Mouse (Mus musculus) CH12.LX (cell line): ENCODE results near the gene Nwd1. TPM values are rescaled to one million over a fixed set of nuclear protein-coding genes. Genes with fewer than 3 reads are reported as not detected.

Source experiments
- DNase-seq: peaks from one replicate; pipeline ENCODE4 v3.0.0-alpha.2; 2013; ENCODE audit errors: extremely low read depth
- H3K27ac ChIP-seq: 2 replicates; pipeline ENCODE4 v1.5.1; 2012; ENCODE audit warnings: low read depth, mild to moderate bottlenecking, control low read depth, moderate library complexity; ENCODE audit not compliant: insufficient read depth
- H3K27me3 ChIP-seq: replicated peaks from 2 replicates; pipeline ENCODE3; 2012; ENCODE audit warnings: inconsistent platforms
- H3K36me3 ChIP-seq, 2 experiments: replicated peaks in 1 of 2; 2 replicates each; pipeline versions ENCODE3 to v1.6.1; 2012; ENCODE audit warnings: inconsistent platforms in 1 of 2, low read length in 1 of 2, mild to moderate bottlenecking in 1 of 2, mixed read lengths in 1 of 2, moderate library complexity in 1 of 2; ENCODE audit not compliant: control insufficient read depth in 1 of 2, insufficient read depth in 1 of 2
- H3K4me1 ChIP-seq, 2 experiments: 2 replicates each; pipeline ENCODE4 v1.6.1; 2012; ENCODE audit warnings: inconsistent platforms in 1 of 2, moderate library complexity in 1 of 2; ENCODE audit not compliant: insufficient read depth in 2 of 2, control insufficient read depth in 1 of 2
- H3K4me2 ChIP-seq: 2 replicates; pipeline ENCODE4 v1.6.1; 2012; ENCODE audit warnings: low read depth, mild to moderate bottlenecking, control low read depth; ENCODE audit not compliant: poor library complexity, insufficient read depth, severe bottlenecking
- H3K4me3 ChIP-seq, 3 experiments: fragments of 150-350 bp in 1 of 3; sonication (generic) in 1 of 3; replicated peaks in 1 of 3; 2 replicates each; pipeline versions ENCODE3 to v1.5.1; 2011 to 2012; ENCODE audit warnings: low read depth in 2 of 3, low read length in 2 of 3, mild to moderate bottlenecking in 2 of 3, moderate library complexity in 2 of 3, control low read depth in 1 of 3, improper control_type of control experiment in 1 of 3, inconsistent platforms in 1 of 3, mixed read lengths in 1 of 3; ENCODE audit not compliant: poor library complexity in 1 of 3
- H3K79me2 ChIP-seq: replicated peaks from 2 replicates; pipeline ENCODE4 v1.6.1; 2012; ENCODE audit warnings: mild to moderate bottlenecking, moderate library complexity; ENCODE audit not compliant: control insufficient read depth, poor library complexity, insufficient read depth, severe bottlenecking; ENCODE audit errors: extremely low read depth
- H3K9ac ChIP-seq: 2 replicates; pipeline ENCODE4 v1.6.1; 2012; ENCODE audit warnings: low read depth, mild to moderate bottlenecking, control low read depth, moderate library complexity; ENCODE audit not compliant: insufficient read depth
- H3K9me3 ChIP-seq: replicated peaks from 2 replicates; pipeline ENCODE3; 2012; ENCODE audit warnings: low read length, inconsistent platforms, mixed read lengths
- CTCF ChIP-seq, 2 experiments: IDR thresholded peaks in 1 of 2; conservative IDR thresholded peaks in 1 of 2; 2 replicates each; pipeline ENCODE4 v1.5.1; 2011 to 2012; ENCODE audit warnings: low read depth in 2 of 2, low read length in 2 of 2, improper control_type of control experiment in 1 of 2, inconsistent platforms in 1 of 2, mild to moderate bottlenecking in 1 of 2, moderate library complexity in 1 of 2
- E2F4 ChIP-seq: IDR thresholded peaks from 2 replicates; pipeline ENCODE4 v1.6.1; 2011; ENCODE audit warnings: low read depth, low read length, improper control_type of control experiment; ENCODE audit not compliant: insufficient replicate concordance
- ETS1 ChIP-seq: conservative IDR thresholded peaks from 2 replicates; pipeline ENCODE4 v1.6.1; 2012; ENCODE audit warnings: low read depth, mild to moderate bottlenecking, inconsistent platforms, low read length, improper control_type of control experiment, moderate library complexity
- GABPA ChIP-seq: IDR thresholded peaks from 2 replicates; pipeline ENCODE4 v1.6.1; 2012; ENCODE audit warnings: low read depth, low read length, improper control_type of control experiment, inconsistent platforms; ENCODE audit not compliant: insufficient replicate concordance
- HCFC1 ChIP-seq: IDR thresholded peaks from 2 replicates; pipeline ENCODE4 v1.6.1; 2012; ENCODE audit warnings: low read depth, mild to moderate bottlenecking, inconsistent platforms, low read length, improper control_type of control experiment
- IRF4 ChIP-seq: IDR thresholded peaks from 2 replicates; pipeline ENCODE4 v1.6.1; 2014; ENCODE audit warnings: low read depth, mild to moderate bottlenecking, inconsistent platforms, low read length, improper control_type of control experiment
- JUN ChIP-seq: IDR thresholded peaks from 2 replicates; pipeline ENCODE4 v1.6.1; 2011; ENCODE audit warnings: low read depth, mild to moderate bottlenecking, low read length, improper control_type of control experiment, moderate library complexity; ENCODE audit not compliant: insufficient read depth
- JUND ChIP-seq: conservative IDR thresholded peaks from 2 replicates; pipeline ENCODE4 v1.6.1; 2011; ENCODE audit warnings: low read depth, low read length, improper control_type of control experiment
- KAT2A ChIP-seq: IDR thresholded peaks from 2 replicates; pipeline ENCODE4 v1.6.1; 2012; ENCODE audit warnings: low read length, improper control_type of control experiment, inconsistent platforms; ENCODE audit not compliant: insufficient replicate concordance
- MAX ChIP-seq: IDR thresholded peaks from 2 replicates; pipeline ENCODE4 v1.6.1; 2011; ENCODE audit warnings: low read length, improper control_type of control experiment
- MEF2A ChIP-seq: IDR thresholded peaks from 2 replicates; pipeline ENCODE4 v1.6.1; 2014; ENCODE audit warnings: low read depth, mild to moderate bottlenecking, inconsistent platforms, low read length, improper control_type of control experiment, borderline replicate concordance
- NELFE ChIP-seq: IDR thresholded peaks from 2 replicates; pipeline ENCODE4 v1.6.1; 2011; ENCODE audit warnings: low read depth, low read length, improper control_type of control experiment
- NRF1 ChIP-seq: IDR thresholded peaks from 2 replicates; pipeline ENCODE4 v1.6.1; 2014; ENCODE audit warnings: low read depth, mild to moderate bottlenecking, inconsistent platforms, low read length, improper control_type of control experiment, moderate library complexity
- RAD21 ChIP-seq: IDR thresholded peaks from 2 replicates; pipeline ENCODE4 v1.6.1; 2011; ENCODE audit warnings: low read depth, mild to moderate bottlenecking, low read length, improper control_type of control experiment, moderate library complexity
- SIN3A ChIP-seq: IDR thresholded peaks from 2 replicates; pipeline ENCODE4 v1.6.1; 2012; ENCODE audit warnings: low read length, improper control_type of control experiment, inconsistent platforms
- SMC3 ChIP-seq: IDR thresholded peaks from 2 replicates; pipeline ENCODE4 v1.6.1; 2011; ENCODE audit warnings: low read depth, low read length, improper control_type of control experiment
- TBP ChIP-seq: conservative IDR thresholded peaks from 2 replicates; pipeline ENCODE4 v1.6.1; 2011; ENCODE audit warnings: low read depth, low read length, improper control_type of control experiment
- TCF12 ChIP-seq: IDR thresholded peaks from 2 replicates; pipeline ENCODE4 v1.6.1; 2014; ENCODE audit warnings: low read depth, mild to moderate bottlenecking, inconsistent platforms, low read length, improper control_type of control experiment
- UBTF ChIP-seq: IDR thresholded peaks from 2 replicates; pipeline ENCODE4 v1.6.1; 2012; ENCODE audit warnings: low read depth, mild to moderate bottlenecking, inconsistent platforms, low read length, improper control_type of control experiment, moderate library complexity
- USF1 ChIP-seq: IDR thresholded peaks from 2 replicates; pipeline ENCODE4 v1.6.1; 2014; ENCODE audit warnings: low read depth, mild to moderate bottlenecking, inconsistent platforms, low read length, improper control_type of control experiment
- ZNF384 ChIP-seq: IDR thresholded peaks from 2 replicates; pipeline ENCODE4 v1.6.1; 2012; ENCODE audit warnings: low read depth, low read length, improper control_type of control experiment, inconsistent platforms
- dilution Hi-C: fragments of 300-500 bp; cut with MboI; formaldehyde crosslinking; loops from 2 replicates; pipeline ENCODE4 v1.14.3; 2020; ENCODE audit warnings: low sequenced_read_pairs; ENCODE audit not compliant: extremely low pct_unique_long_range_greater_than_20kb, extremely low pct_ligation_motif_present
- in situ Hi-C: fragments of 300-500 bp; cut with MboI; formaldehyde crosslinking; loops from 3 replicates; pipeline ENCODE4 v1.14.3; 2019; ENCODE audit warnings: low sequenced_read_pairs, low pct_ligation_motif_present, low pct_unique_long_range_greater_than_20kb, mixed read lengths
- polyA plus RNA-seq: library from polyadenylated mRNA; unstranded; fragments of >175 nt; gene quantifications from 2 replicates; pipeline ENCODE4 v1.2.1, GENCODE M21; 2012; ENCODE audit warnings: low read depth; ENCODE audit not compliant: insufficient read length
- total RNA-seq, 2 experiments: library from RNA; depleted of rRNA; stranded (reverse); fragments of 300-350 nt in 1 of 2; fragments of >200 nt in 1 of 2; gene quantifications; 2 replicates each; pipeline ENCODE4 v1.2.3; 2012 to 2014

The Nwd1 gene
- total and polyA plus RNA-seq, 3 experiments, result 0.04 TPM; not detected in 2

DNA sequence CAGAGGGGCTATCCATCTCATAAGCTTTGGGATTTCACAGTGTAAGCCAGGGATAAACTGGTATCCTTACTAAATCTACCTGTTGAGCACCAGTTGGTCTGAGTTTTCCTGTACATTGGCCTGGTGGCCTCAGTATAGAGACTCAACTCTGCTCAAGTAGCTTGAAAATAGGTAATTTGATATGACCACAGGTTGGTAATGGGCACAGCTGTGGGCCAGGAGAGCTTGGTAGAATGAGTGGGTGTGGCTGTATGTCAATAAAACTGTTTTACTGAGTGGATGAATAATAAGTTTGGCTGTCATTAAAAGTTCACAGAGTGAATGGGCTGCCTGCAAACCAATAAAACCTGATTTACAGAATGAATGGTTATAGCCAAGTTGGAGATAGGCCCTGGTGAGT lies 90.4 kb downstream of the Nwd1 start:
- Histone ChIP-seq H3K36me3 (peaks cover 81 to 93% of the 10 kb centered on the region in 2 experiments), H3K4me3 (no peak overlapping the region), H3K4me2 (no peak overlapping the region), H3K4me1 (no peaks in the 10 kb centered on the region; a peak in 1 of 4 replicates), H3K27ac (no peak overlapping the region), H3K9me3 (no peaks in the 10 kb centered on the region)
- DNase-seq, result no peak
- dilution Hi-C loops, result no loop called here
- TF ChIP-seq E2F4, result no peak
- no peak for TF ChIP-seq TBP
- TF ChIP-seq ETS1, result no peak
- no peak for TF ChIP-seq SMC3
- TF ChIP-seq NRF1, result no peak
- no peak for TF ChIP-seq NELFE
- no peak for TF ChIP-seq JUN
- no peak for TF ChIP-seq HCFC1
- no peak for TF ChIP-seq KAT2A
- TF ChIP-seq RAD21, result no peak
- TF ChIP-seq SIN3A, result no peak
- TF ChIP-seq GABPA, result no peak
- no peak for TF ChIP-seq UBTF
- no peak for TF ChIP-seq ZNF384
- TF ChIP-seq, all 38 proteins: peak for 0
- no peak overlapping the region for H3K9ac ChIP-seq
- H3K79me2 ChIP-seq, result no peaks in the 10 kb centered on the region
- in situ Hi-C loops, result no loop called here
- no peaks in the 10 kb centered on the region for H3K27me3 ChIP-seq

DNA sequence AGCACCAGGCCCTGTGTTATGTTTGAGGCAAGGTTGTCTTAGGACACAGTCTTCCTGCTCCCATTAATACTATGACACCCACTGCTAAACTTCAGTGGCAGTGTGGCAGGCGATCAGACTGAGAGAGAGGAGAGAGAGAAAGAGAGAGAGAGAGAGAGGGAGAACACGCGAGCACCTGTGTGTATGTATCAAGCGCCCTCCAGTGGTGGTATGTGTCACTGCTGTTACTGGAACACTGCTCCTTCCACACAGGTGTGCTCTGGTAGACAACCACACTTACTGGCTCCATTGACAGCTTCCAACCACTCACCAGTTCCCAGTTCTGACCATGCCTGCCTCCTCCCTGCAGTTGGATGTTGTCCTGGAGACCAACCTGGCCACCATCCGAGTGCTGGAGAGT lies 99.5 kb downstream of the Nwd1 start:
- H3K79me2 ChIP-seq, result no peaks in the 10 kb centered on the region
- H3K9me3 ChIP-seq, result no peaks in the 10 kb centered on the region
- H3K4me3 ChIP-seq, result no peak overlapping the region
- H3K27ac ChIP-seq, result no peak overlapping the region
- H3K4me2 ChIP-seq, result no peak overlapping the region
- peaks cover 91 to 99% of the 10 kb centered on the region in 2 experiments for H3K36me3 ChIP-seq
- in situ Hi-C loops (loop anchor here (5.0 kb wide), 1 partner anchor 64 kb away; no protein-coding TSS in a partner anchor), dilution Hi-C loops (no loop called here)
- H3K9ac ChIP-seq, result no peak overlapping the region
- DNase-seq, result peak; percentile 51
- no peaks in the 10 kb centered on the region for H3K4me1 ChIP-seq
- TF ChIP-seq SMC3, result peak; percentile 69
- no peak for TF ChIP-seq JUND
- no peak for TF ChIP-seq NRF1
- TF ChIP-seq ZNF384, result no peak
- TF ChIP-seq TCF12, result 0 out of 2 replicates have a peak, but pooled peaks have one; percentile 20
- no peak for TF ChIP-seq MEF2A
- TF ChIP-seq CTCF (conservative IDR thresholded peaks at IDR 0.05 in 1 of 2, IDR thresholded peaks at IDR 0.05 in 1 of 2; ENCODE audit: low read depth in 2 of 2, low read length in 2 of 2), result peak; percentile 83 to 85
- no peak for TF ChIP-seq IRF4
- TF ChIP-seq NELFE, result peak; percentile 38; the same call in 1 of the 2 replicates
- no peak for TF ChIP-seq MAX
- peak; percentile 77 for TF ChIP-seq RAD21
- no peak for TF ChIP-seq USF1
- no peaks in the 10 kb centered on the region for H3K27me3 ChIP-seq
